Mouse (Mus musculus) spleen, adult 2 months (tissue): ENCODE data around the gene Akp3.

ENCODE experiments used
- CTCF ChIP-seq: fragments of 200-500 bp; IDR thresholded peaks from 2 replicates; pipeline ENCODE4 v1.5.1; 2011; ENCODE audit warnings: mild to moderate bottlenecking, inconsistent platforms; ENCODE audit not compliant: insufficient read depth, insufficient read length, insufficient replicate concordance; ENCODE audit errors: extremely low read depth
- POLR2A ChIP-seq: fragments of 200-500 bp; IDR thresholded peaks from 2 replicates; pipeline ENCODE4 v1.6.1; 2011; ENCODE audit warnings: low read depth, low read length, inconsistent platforms

DNA sequence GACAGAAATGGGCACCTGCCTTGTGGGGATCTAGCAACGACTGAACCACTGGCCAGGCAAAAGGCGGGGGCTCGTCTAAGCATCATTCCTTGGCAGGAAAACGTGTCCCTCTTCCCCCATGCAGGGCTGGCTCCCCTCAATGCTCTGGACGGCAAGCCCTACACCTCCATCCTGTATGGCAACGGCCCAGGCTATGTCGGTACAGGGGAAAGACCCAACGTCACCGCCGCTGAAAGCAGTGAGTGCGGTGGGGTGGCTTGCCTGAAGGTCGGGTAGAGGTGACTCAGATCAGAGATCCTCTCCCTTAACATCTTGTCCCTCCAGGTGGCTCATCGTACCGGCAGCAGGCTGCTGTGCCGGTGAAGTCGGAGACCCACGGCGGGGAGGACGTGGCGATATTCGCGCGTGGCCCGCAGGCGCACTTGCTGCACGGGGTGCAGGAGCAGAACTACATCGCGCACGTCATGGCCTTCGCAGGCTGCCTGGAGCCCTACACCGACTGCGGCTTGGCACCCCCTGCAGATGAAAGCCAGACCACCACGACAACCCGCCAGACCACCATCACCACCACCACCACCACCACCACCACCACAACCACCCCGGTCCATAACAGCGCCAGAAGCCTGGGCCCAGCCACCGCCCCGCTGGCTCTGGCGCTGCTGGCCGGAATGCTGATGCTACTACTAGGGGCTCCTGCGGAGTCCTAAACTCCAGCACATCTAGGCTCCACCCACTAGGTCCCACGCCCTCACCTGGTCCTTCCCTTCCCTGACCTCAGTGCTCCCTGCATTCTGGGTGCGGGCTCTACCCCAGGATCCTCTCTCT is 2.6 kb downstream of the Akp3 start:
- TF ChIP-seq CTCF (no peak), POLR2A (no peak)
